Mouse (Mus musculus): Measurements from ENCODE around the gene Olfr376. TPM values are rescaled to one million over a fixed set of nuclear protein-coding genes. Genes with fewer than 3 reads are reported as not detected.

The Olfr376 gene
- not detected for polyA plus RNA-seq (2015; fragmentation: Illumina TruSeq; extraction: RNeasy Lipid Tissue Mini Kit (QIAGEN cat#74804); ENCODE audit: insufficient read depth, low read depth, low replicate concordance)

DNA sequence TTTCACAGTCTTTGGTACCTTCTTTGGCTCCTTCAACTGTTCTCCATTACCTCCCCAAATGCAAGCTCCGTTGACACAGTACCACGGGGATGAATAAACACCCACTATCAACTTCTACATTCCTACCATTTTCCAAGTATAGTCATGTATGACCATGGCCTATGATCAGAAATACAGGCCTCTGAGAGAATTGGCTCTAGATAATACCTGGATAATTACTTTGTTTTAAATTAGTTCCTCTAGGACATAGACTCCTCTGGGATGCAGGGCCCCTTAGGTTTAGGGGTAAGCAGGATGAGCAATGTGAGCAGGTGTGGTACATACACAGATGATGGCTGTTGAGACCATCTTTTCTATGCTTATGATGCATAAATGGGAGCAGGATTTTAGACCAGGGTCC lies at the start of gene Olfr376:
Gene Olfr376, plus strand, starts transcription at position 301 of the 400 bp plus-strand sequence.

DNA sequence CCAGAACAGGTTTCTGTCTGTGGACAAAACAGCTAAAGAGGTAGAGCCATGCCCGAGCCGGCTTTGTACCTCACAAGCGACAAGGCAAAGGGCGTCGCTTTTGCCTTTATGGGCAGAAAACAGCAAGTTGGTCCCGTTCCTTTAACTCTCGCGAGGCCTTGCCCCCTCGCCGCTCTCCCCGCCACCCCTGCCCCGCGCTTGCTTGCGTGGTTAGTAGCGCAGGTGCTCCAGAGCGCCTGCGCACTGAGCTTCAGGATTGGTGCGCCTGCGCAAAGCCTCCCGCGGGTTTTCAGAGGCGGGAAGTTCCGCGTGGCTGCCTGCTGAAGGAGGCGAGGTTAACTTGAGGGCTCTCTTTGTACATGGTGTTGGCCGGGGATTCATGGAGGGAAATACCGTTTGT lies 41.6 kb upstream of the Olfr376 start, which contains the start of the genes Aspa, Gm49340 and Spata22:
Gene Aspa, minus strand, starts transcription at position 155 of the 400 bp plus-strand sequence.
Gene Gm49340, plus strand, starts transcription at position 300 of the 400 bp plus-strand sequence.
Gene Spata22, plus strand, starts transcription at position 300 of the 400 bp plus-strand sequence.

GRCm38 (mm10) chr11:73350483-73350882 lies 20.6 kb upstream of the Olfr376 start, which contains the start of gene Olfr20:
Gene Olfr20, plus strand, starts transcription at chr11:73350783.

GRCm38 (mm10) chr11:73399514-73399913 lies 28.5 kb downstream of the Olfr376 start, which contains the start of gene Olfr1:
Gene Olfr1, minus strand, starts transcription at chr11:73399614.

Other genes with a start within 250 kb of the Olfr376 start
- not detected for gene Haspin, start 233.0 kb upstream of the Olfr376 start, polyA plus RNA-seq (2015; fragmentation: Illumina TruSeq; extraction: RNeasy Lipid Tissue Mini Kit (QIAGEN cat#74804); ENCODE audit: insufficient read depth, low read depth, low replicate concordance)
- gene P2rx5, start 210.8 kb upstream of the Olfr376 start, polyA plus RNA-seq (2015; fragmentation: Illumina TruSeq; extraction: RNeasy Lipid Tissue Mini Kit (QIAGEN cat#74804); ENCODE audit: insufficient read depth, low read depth, low replicate concordance) = not detected
- 14.7 TPM for gene Emc6, start 194.2 kb upstream of the Olfr376 start, polyA plus RNA-seq (2015; fragmentation: Illumina TruSeq; extraction: RNeasy Lipid Tissue Mini Kit (QIAGEN cat#74804); ENCODE audit: insufficient read depth, low read depth, low replicate concordance)
- gene Tax1bp3, start 194.2 kb upstream of the Olfr376 start, polyA plus RNA-seq (2015; fragmentation: Illumina TruSeq; extraction: RNeasy Lipid Tissue Mini Kit (QIAGEN cat#74804); ENCODE audit: insufficient read depth, low read depth, low replicate concordance) = 16.3 TPM
- gene Ctns, start 172.2 kb upstream of the Olfr376 start, polyA plus RNA-seq (2015; fragmentation: Illumina TruSeq; extraction: RNeasy Lipid Tissue Mini Kit (QIAGEN cat#74804); ENCODE audit: insufficient read depth, low read depth, low replicate concordance) = 8.1 TPM
- 3.1 TPM for gene Shpk, start 171.8 kb upstream of the Olfr376 start, polyA plus RNA-seq (2015; fragmentation: Illumina TruSeq; extraction: RNeasy Lipid Tissue Mini Kit (QIAGEN cat#74804); ENCODE audit: insufficient read depth, low read depth, low replicate concordance)
- not detected for gene Trpv1, start 137.0 kb upstream of the Olfr376 start, polyA plus RNA-seq (2015; fragmentation: Illumina TruSeq; extraction: RNeasy Lipid Tissue Mini Kit (QIAGEN cat#74804); ENCODE audit: insufficient read depth, low read depth, low replicate concordance)
- gene Trpv3, start 103.9 kb upstream of the Olfr376 start, polyA plus RNA-seq (2015; fragmentation: Illumina TruSeq; extraction: RNeasy Lipid Tissue Mini Kit (QIAGEN cat#74804); ENCODE audit: insufficient read depth, low read depth, low replicate concordance) = not detected
- 1.7 TPM for gene Aspa, start 41.6 kb upstream of the Olfr376 start, polyA plus RNA-seq (2015; fragmentation: Illumina TruSeq; extraction: RNeasy Lipid Tissue Mini Kit (QIAGEN cat#74804); ENCODE audit: insufficient read depth, low read depth, low replicate concordance)
- not detected for gene Gm49340, start 41.5 kb upstream of the Olfr376 start, polyA plus RNA-seq (2015; fragmentation: Illumina TruSeq; extraction: RNeasy Lipid Tissue Mini Kit (QIAGEN cat#74804); ENCODE audit: insufficient read depth, low read depth, low replicate concordance)
- not detected for gene Spata22, start 41.5 kb upstream of the Olfr376 start, polyA plus RNA-seq (2015; fragmentation: Illumina TruSeq; extraction: RNeasy Lipid Tissue Mini Kit (QIAGEN cat#74804); ENCODE audit: insufficient read depth, low read depth, low replicate concordance)
- not detected for gene Olfr20, start 20.5 kb upstream of the Olfr376 start, polyA plus RNA-seq (2015; fragmentation: Illumina TruSeq; extraction: RNeasy Lipid Tissue Mini Kit (QIAGEN cat#74804); ENCODE audit: insufficient read depth, low read depth, low replicate concordance)
- not detected for gene Olfr1, start 28.4 kb downstream of the Olfr376 start, polyA plus RNA-seq (2015; fragmentation: Illumina TruSeq; extraction: RNeasy Lipid Tissue Mini Kit (QIAGEN cat#74804); ENCODE audit: insufficient read depth, low read depth, low replicate concordance)
- not detected for gene Olfr378, start 57.2 kb downstream of the Olfr376 start, polyA plus RNA-seq (2015; fragmentation: Illumina TruSeq; extraction: RNeasy Lipid Tissue Mini Kit (QIAGEN cat#74804); ENCODE audit: insufficient read depth, low read depth, low replicate concordance)
- gene Olfr380, start 86.3 kb downstream of the Olfr376 start, polyA plus RNA-seq (2015; fragmentation: Illumina TruSeq; extraction: RNeasy Lipid Tissue Mini Kit (QIAGEN cat#74804); ENCODE audit: insufficient read depth, low read depth, low replicate concordance) = not detected
- not detected for gene Olfr381, start 120.4 kb downstream of the Olfr376 start, polyA plus RNA-seq (2015; fragmentation: Illumina TruSeq; extraction: RNeasy Lipid Tissue Mini Kit (QIAGEN cat#74804); ENCODE audit: insufficient read depth, low read depth, low replicate concordance)
- gene Olfr382, start 146.0 kb downstream of the Olfr376 start, polyA plus RNA-seq (2015; fragmentation: Illumina TruSeq; extraction: RNeasy Lipid Tissue Mini Kit (QIAGEN cat#74804); ENCODE audit: insufficient read depth, low read depth, low replicate concordance) = not detected
- not detected for gene Olfr385, start 221.8 kb downstream of the Olfr376 start, polyA plus RNA-seq (2015; fragmentation: Illumina TruSeq; extraction: RNeasy Lipid Tissue Mini Kit (QIAGEN cat#74804); ENCODE audit: insufficient read depth, low read depth, low replicate concordance)
- not detected for gene Olfr384, start 227.3 kb downstream of the Olfr376 start, polyA plus RNA-seq (2015; fragmentation: Illumina TruSeq; extraction: RNeasy Lipid Tissue Mini Kit (QIAGEN cat#74804); ENCODE audit: insufficient read depth, low read depth, low replicate concordance)

All from pancreas, adult 10 weeks (tissue).